Mouse (Mus musculus): Measurements from ENCODE around the gene Gm38392.
A peak's percentile ranks its signal among the peaks of the same experiment; 100 is the strongest.
"Not testable (repeated sequence)": the region's sequence is repeated elsewhere in the genome, so short reads cannot be mapped to it uniquely, and the experiment has no call there.

Gm38392 gene

DNA sequence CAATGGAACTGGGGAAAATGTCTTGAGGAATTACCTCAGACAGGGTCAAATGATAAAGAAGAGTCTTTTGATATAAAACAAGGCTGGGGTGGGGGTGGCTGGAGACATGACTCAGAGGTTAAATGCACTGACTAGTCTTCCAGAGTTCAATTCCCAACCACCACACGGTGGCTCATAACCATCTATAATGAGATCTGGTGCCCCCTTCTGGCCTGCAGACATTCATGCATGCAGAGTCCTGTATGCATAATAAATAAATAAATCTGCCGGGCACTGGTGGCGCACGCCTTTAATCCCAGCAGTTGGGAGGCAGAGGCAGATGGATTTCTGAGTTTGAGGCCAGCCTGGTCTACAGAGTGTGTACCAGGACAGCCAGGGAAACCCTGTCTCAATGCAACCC is 5.0 kb upstream of the Gm38392 start:
- Histone ChIP-seq H3K36me3 (ENCODE audit: control insufficient read depth, insufficient read depth, low read length, poor library complexity, severe bottlenecking) (no peaks in the 10 kb centered on the region), H3K27me3 (ENCODE audit: control insufficient read depth, insufficient read depth, low read length, poor library complexity, severe bottlenecking) (no peaks in the 10 kb centered on the region)
- peak; percentile 46 for DNase-seq (ENCODE audit: low read depth, low spot score)

DNA sequence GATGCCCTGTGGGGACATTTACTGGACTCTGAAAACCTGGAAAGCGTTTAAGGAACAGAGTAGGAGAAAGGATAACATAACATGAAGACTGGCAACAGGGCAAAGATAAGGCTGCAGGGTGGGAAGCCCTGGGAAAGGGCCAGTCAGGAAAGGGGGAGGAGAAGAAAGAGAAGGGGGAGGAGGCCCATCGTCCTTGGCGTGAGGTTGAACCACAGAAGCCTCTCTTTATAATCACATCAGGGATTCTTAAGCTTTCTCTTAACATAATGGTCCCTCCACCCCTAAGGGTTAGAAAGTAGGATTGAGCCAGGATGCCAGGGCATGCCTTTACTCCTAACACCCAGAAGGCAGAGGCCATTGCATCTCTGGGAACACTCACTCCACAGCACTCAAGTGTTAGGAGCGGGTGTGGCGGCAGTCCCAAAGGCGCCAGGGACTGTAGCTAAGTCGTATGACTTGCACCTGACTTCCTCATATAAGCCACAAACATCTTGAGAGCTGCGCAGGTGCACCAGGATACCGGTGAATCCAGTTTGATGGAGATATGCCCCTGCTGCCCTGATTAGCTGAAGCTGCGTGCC is 1.2 kb upstream of the Gm38392 start:
- H3K27me3 ChIP-seq (ENCODE audit: control insufficient read depth, insufficient read depth, low read length, poor library complexity, severe bottlenecking); H3K36me3 ChIP-seq (ENCODE audit: control insufficient read depth, insufficient read depth, low read length, poor library complexity, severe bottlenecking); DNase-seq (ENCODE audit: low read depth, low spot score): not testable (repeated sequence)

DNA sequence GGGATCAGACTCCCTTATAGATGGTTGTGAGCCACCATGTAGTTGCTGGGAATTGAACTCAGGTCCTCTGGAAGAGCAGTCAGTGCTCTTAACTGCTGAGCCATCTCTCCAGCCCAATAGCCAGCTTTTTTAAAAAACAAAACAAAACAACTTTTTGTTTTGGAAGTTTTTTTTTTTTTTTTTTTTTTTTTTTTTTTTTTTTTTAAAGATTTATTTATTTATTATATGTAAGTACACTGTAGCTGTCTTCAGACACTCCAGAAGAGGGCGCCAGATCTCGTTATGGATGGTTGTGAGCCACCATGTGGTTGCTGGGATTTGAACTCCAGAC is 1.5 kb downstream of the Gm38392 start:
- H3K36me3 ChIP-seq (ENCODE audit: control insufficient read depth, insufficient read depth, low read length, poor library complexity, severe bottlenecking); DNase-seq (ENCODE audit: low read depth, low spot score); H3K27me3 ChIP-seq (ENCODE audit: control insufficient read depth, insufficient read depth, low read length, poor library complexity, severe bottlenecking): not testable (repeated sequence)

DNA sequence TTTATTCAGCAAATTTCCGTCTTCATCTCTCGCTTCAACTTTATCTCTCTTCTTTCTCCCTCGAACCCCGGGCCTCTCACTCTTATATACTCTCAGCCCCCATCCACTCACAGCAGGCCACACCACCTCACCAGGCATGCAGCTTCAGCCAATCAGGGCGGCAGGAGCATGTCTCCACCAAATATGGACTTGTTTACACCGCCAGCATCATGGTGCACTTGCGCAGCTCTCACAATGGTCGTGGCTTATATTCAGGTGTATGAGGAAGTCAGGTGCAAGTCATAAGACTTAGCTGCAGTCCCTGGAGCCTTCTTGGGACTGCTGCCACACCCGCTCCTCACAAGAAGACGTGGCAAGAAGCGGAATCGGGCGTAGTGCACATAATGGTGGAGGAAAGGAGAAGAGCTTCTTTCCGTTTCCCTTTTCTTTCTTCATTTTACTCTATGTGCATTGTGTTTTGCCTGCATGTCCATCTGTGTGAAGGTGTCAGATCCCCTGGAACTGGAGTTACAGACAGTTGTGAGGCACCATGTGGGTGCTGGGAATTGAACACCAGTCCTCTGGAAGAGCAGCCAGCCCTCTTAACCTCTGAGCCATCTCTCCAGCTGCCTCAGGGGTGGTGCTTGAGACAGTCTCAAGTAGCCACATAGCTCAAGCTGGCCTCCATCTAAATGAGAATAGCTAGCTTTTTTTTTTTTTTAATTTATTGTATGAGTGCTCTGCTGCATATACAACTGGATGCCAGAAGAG is 2.0 kb downstream of the Gm38392 start:
- H3K36me3 ChIP-seq (ENCODE audit: control insufficient read depth, insufficient read depth, low read length, poor library complexity, severe bottlenecking); DNase-seq (ENCODE audit: low read depth, low spot score); H3K27me3 ChIP-seq (ENCODE audit: control insufficient read depth, insufficient read depth, low read length, poor library complexity, severe bottlenecking): not testable (repeated sequence)

DNA sequence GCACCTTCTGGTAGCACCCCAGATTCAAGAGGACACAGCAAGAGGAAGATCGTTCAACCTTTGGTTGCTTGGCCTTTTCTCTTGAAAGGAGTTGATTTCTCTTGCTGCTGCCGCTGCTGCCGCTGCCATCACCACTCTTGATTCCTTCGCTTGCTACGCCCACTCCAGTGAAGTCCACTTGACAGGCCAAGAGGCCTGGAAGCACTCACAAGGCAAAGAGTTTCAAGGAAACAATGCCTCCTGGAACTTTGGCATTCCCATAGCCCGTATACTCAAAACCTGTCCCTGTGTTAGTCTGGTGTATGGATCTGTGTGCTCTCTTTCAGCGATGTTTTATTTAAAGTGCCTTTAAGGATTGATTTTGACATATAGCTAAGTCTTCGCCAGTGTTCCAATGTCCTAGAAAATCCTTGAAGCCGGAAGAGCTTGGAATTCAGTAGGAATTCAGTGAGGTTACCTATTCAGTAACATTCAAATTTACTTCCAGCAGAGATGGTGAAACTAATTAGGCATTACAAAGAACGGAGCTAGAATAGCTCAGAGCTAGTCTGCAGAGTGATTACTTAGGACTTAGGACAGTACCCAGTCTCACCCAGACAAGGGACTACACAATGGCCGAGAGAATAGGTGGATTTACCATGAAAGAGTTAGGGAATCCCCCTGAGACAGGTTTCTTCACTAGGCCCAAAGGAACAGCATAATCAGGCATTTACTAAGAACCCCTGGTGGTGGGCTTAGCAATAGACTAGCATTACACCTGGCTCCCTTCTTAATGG is 5.7 kb downstream of the Gm38392 start:
- not testable (repeated sequence) for DNase-seq (ENCODE audit: low read depth, low spot score); H3K36me3 ChIP-seq (ENCODE audit: control insufficient read depth, insufficient read depth, low read length, poor library complexity, severe bottlenecking); H3K27me3 ChIP-seq (ENCODE audit: control insufficient read depth, insufficient read depth, low read length, poor library complexity, severe bottlenecking)

DNA sequence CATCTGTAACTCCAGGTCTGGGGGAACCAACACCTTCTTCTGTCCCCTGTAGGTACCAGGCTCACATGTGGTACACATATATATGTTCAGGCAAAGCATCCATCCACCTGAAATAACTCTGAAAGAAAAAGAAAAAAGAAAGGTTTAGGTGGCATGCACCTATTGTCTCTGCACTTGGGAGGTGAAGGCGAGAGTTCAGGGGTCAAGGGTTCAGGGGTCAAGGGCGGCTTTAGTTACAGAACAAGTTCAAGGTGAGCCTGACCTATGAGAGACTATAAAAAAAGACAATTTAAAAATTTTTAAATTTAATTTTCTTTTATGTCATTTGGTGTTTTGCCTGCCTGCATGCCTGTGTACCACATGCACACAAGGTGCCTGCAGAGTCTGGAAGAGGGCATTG is 7.0 kb downstream of the Gm38392 start:
- DNase-seq (ENCODE audit: low read depth, low spot score), result no peak
- Histone ChIP-seq H3K36me3 (ENCODE audit: control insufficient read depth, insufficient read depth, low read length, poor library complexity, severe bottlenecking) (no peaks in the 10 kb centered on the region), H3K27me3 (ENCODE audit: control insufficient read depth, insufficient read depth, low read length, poor library complexity, severe bottlenecking) (no peaks in the 10 kb centered on the region)

DNA sequence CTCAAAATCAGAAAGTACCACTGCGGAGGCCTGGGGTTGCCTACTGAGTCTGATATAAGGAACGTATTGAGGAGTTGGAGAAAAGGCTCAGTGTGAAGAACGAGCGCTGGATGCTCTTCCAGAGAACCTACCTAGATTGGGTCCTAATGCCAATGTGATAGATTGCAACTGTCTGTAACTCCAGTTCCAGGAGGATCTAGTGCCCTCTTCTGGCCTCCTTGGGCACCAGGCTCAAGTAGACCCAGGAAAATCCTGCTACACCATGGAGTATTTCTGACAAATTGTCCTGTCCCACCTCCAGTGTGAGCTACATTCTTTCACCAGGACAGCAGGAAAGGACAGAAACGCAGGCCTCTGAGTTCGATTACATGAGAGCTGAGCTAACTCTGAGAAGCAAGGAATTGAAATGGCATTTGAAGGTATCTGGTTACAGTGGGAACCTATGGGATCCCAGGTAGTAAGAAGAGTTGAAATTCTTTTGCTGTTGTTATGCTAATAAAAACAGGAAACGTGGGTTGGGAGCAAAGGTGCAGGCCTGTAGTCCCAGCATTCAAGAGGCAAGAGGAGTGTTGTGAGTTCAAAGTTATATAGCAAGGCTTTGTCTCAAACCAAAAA is 10.4 kb downstream of the Gm38392 start:
- no peaks in the 10 kb centered on the region for H3K36me3 ChIP-seq (ENCODE audit: control insufficient read depth, insufficient read depth, low read length, poor library complexity, severe bottlenecking)
- H3K27me3 ChIP-seq (ENCODE audit: control insufficient read depth, insufficient read depth, low read length, poor library complexity, severe bottlenecking), result no peaks in the 10 kb centered on the region
- no peak for DNase-seq (ENCODE audit: low read depth, low spot score)

DNA sequence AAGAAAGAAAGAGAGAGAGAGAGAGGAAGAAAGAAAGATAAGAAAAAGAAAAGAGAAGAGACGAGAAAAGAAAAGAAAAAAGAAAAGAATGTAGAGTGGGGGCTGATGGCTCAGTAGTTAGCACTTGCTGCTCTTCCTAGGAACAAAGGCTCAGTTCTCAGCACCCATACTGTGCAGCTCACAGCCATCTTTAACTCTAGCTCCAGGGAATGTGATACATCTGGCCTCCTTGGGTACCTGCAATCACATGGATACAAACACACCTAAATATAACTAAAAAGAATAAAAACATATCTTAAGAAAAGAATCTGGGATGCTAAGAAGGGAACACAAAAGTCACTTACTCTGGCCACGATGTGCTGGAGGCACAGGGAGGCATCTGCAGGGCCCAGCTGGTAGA is 10.9 kb downstream of the Gm38392 start:
- Histone ChIP-seq H3K27me3 (ENCODE audit: control insufficient read depth, insufficient read depth, low read length, poor library complexity, severe bottlenecking) (no peaks in the 10 kb centered on the region), H3K36me3 (ENCODE audit: control insufficient read depth, insufficient read depth, low read length, poor library complexity, severe bottlenecking) (no peaks in the 10 kb centered on the region)
- DNase-seq (ENCODE audit: low read depth, low spot score), result no peak

DNA sequence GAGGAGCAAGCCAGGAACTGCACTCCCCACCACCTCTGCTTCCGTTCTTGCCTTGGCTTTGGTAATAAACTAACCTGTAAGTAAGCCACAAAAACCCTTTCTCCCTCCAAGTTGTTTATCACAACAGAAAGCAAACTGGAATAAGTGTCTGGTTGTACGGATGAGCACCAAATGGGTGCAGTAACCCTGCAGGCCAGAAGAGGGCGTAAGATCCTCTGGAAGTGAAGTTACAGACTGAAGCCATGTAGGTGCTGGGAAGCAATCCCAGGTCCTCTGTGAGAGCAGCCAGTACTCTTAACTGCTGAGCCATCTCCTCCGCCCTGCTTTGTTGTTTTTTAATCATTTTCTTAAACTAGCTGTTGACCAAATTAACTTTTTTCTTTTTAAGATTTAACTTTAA is 13.0 kb downstream of the Gm38392 start:
- H3K27me3 ChIP-seq (ENCODE audit: control insufficient read depth, insufficient read depth, low read length, poor library complexity, severe bottlenecking), result no peaks in the 10 kb centered on the region
- no peak for DNase-seq (ENCODE audit: low read depth, low spot score)
- no peaks in the 10 kb centered on the region for H3K36me3 ChIP-seq (ENCODE audit: control insufficient read depth, insufficient read depth, low read length, poor library complexity, severe bottlenecking)

DNA sequence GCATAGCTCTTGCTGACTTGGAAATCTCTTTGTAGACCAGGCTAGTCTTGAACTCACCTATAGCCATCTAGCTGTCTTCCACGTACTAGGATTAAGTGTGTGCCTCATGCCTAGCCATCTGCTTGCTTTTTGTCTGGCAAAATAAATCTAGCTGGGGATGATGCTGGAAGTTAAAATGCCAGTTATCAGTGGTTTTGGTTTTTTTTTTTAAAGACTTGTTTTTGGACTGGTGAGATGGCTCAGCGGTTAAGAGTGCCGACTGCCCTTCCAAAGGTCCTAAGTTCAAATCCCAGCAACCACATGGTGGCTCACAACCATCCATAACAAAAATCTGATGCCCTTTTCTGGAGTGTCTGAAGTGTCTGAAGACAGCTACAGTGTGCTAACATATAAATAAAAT is 15.2 kb downstream of the Gm38392 start:
- H3K36me3 ChIP-seq (ENCODE audit: control insufficient read depth, insufficient read depth, low read length, poor library complexity, severe bottlenecking), result no peaks in the 10 kb centered on the region
- no peak for DNase-seq (ENCODE audit: low read depth, low spot score)
- H3K27me3 ChIP-seq (ENCODE audit: control insufficient read depth, insufficient read depth, low read length, poor library complexity, severe bottlenecking), result no peaks in the 10 kb centered on the region

DNA sequence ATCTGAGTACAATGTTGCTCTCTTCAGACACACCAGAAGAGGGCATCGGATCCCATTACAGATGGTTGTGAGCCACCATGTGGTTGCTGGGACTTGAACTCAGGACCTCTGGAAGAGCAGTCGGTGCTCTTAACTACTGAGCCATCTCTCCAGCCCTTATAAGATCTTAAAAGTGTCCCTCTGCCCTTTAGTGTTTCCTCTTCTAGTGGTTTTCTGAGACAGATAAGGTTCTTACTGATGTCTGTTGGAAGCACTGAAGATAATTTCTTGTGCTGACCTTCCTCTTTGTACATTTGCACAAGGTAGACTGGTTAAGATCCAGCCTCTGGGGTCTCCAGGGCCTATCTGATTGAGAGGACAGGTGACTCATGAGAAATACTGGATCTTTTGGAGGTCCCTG is 15.7 kb downstream of the Gm38392 start:
- not testable (repeated sequence) for DNase-seq (ENCODE audit: low read depth, low spot score); H3K27me3 ChIP-seq (ENCODE audit: control insufficient read depth, insufficient read depth, low read length, poor library complexity, severe bottlenecking); H3K36me3 ChIP-seq (ENCODE audit: control insufficient read depth, insufficient read depth, low read length, poor library complexity, severe bottlenecking)

DNA sequence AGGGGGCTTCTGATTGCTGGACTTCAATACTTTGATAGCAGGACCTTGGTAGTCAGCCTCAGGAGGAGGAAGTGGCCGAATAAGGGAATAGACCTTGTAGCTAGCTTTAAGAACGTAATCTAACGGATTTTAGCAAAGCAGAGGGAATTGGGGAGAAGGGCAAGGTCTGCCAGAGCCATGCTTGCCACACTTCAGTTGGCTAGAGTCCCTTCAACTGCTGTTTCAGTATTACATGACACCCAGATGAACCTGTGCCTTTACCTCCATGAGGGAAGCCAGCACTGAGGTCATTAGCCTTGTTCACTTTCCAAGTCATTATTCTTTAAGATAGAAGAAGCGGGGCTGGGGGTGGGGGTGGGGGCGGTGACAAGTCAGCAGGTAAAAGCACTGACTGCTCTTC is 18.0 kb downstream of the Gm38392 start:
- H3K36me3 ChIP-seq (ENCODE audit: control insufficient read depth, insufficient read depth, low read length, poor library complexity, severe bottlenecking), result no peaks in the 10 kb centered on the region
- DNase-seq (ENCODE audit: low read depth, low spot score), result no peak
- no peaks in the 10 kb centered on the region for H3K27me3 ChIP-seq (ENCODE audit: control insufficient read depth, insufficient read depth, low read length, poor library complexity, severe bottlenecking)

DNA sequence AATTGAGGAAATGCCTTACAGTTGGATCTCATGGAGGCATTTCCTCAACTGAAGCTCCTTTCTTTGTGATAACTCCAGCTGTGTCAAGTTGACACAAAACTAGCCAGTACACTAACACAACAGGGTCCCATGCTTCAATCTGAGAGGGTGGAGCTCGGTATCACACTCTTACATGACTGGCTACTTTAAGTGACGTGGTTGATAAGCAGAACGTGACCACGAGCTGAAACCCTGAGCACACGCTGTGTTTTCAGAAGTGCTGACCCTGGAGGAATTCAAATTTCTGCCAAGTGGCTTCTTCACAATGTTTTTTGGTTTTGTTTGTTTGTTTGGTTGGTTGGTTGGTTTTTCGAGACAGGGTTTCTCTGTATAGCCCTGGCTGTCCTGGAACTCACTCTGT is 19.0 kb downstream of the Gm38392 start:
- not testable (repeated sequence) for H3K27me3 ChIP-seq (ENCODE audit: control insufficient read depth, insufficient read depth, low read length, poor library complexity, severe bottlenecking); H3K36me3 ChIP-seq (ENCODE audit: control insufficient read depth, insufficient read depth, low read length, poor library complexity, severe bottlenecking); DNase-seq (ENCODE audit: low read depth, low spot score)

DNA sequence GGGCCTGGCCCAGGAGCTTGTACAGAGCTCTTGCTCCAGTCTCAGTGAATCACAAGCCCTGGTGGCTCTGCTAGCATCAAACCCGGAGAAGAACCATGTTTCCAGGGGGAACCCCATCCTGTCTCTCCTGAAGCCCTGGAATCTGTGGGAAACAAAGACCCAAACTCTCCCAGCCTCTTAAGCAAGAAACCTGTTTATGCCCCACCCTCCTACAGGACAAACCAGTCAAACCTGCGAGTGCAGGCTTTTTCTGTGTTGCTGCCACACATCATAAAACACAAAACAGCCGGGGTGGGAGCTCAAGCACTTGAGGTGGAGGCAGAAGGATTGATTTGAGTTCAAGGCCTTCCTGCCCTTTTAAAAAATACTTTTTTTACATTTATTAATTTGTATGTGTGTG is 24.7 kb downstream of the Gm38392 start:
- no peaks in the 10 kb centered on the region for H3K36me3 ChIP-seq (ENCODE audit: control insufficient read depth, insufficient read depth, low read length, poor library complexity, severe bottlenecking)
- H3K27me3 ChIP-seq (ENCODE audit: control insufficient read depth, insufficient read depth, low read length, poor library complexity, severe bottlenecking), result peaks cover 1% of the 10 kb centered on the region; the same call in 1 of the 2 replicates

DNA sequence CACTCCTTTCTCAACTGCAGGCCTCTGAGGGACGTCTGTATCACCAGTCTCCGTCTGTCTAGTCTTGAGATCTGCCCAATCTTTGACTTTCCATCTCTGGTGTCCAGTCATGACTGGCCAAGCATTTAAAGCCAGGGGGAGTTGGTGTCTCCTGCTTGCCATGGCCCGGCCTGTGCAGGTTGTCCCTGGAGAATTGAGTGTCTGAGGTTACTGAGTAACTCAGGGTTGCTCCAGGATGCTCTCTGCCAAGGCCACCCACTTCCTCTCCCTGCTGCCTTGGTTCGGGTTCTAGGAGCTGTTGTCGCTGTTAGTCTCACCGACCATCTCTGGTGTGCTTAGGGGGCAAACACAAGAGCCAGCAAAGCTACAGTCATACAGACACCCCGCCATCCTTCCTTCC is 30.6 kb downstream of the Gm38392 start:
- no peak for DNase-seq (ENCODE audit: low read depth, low spot score)
- no peaks in the 10 kb centered on the region for H3K36me3 ChIP-seq (ENCODE audit: control insufficient read depth, insufficient read depth, low read length, poor library complexity, severe bottlenecking)
- peaks cover 1% of the 10 kb centered on the region; the same call in 1 of the 2 replicates for H3K27me3 ChIP-seq (ENCODE audit: control insufficient read depth, insufficient read depth, low read length, poor library complexity, severe bottlenecking)

More for the DNA sequence above, 24.7 kb downstream of the Gm38392 start:
- DNase-seq (ENCODE audit: low read depth, low spot score), result no peak

Measured in splenic B cell, adult 2 months (primary cell).